Mouse (Mus musculus) limb, embryonic 14.5 days (tissue): Measurements from ENCODE around the gene Nav3. TPM values are rescaled to one million over a fixed set of nuclear protein-coding genes. Genes with fewer than 3 reads are reported as not detected.

ENCODE experiments used
- ATAC-seq: fragments of 200-750 bp; cut with Nextera tagmentation; 2 replicates; pipeline ENCODE4 v1.8.0; 2017; ENCODE audit warnings: low read depth, moderate number of reproducible peaks, moderate TSS enrichment; ENCODE audit not compliant: low FRiP score
- DNase-seq: peaks from one replicate; pipeline ENCODE4 v3.0.0-alpha.2; 2015; ENCODE audit warnings: low spot score
- H3K27ac ChIP-seq: fragments of 300-500 bp; sonication (generic); replicated peaks from 2 replicates; pipeline ENCODE4 v1.5.1; 2014; ENCODE audit warnings: low read depth, mild to moderate bottlenecking, low read length, moderate library complexity, mixed read lengths
- H3K27me3 ChIP-seq: fragments of 300-500 bp; sonication (generic); 2 replicates; pipeline ENCODE4 v1.6.1; 2014; ENCODE audit warnings: low read length, mixed read lengths; ENCODE audit not compliant: control insufficient read depth, insufficient read depth
- H3K36me3 ChIP-seq: fragments of 300-500 bp; sonication (generic); 2 replicates; pipeline ENCODE4 v1.6.1; 2014; ENCODE audit warnings: mild to moderate bottlenecking, low read length, moderate library complexity, mixed read lengths; ENCODE audit not compliant: control insufficient read depth, insufficient read depth
- H3K4me1 ChIP-seq: fragments of 300-500 bp; sonication (generic); 2 replicates; pipeline ENCODE4 v1.6.1; 2014; ENCODE audit warnings: antibody characterized with exemption, low read length, mixed read lengths; ENCODE audit not compliant: control insufficient read depth, insufficient read depth
- H3K4me2 ChIP-seq: fragments of 300-500 bp; sonication (generic); replicated peaks from 2 replicates; pipeline ENCODE4 v1.6.1; 2014; ENCODE audit warnings: low read depth, mild to moderate bottlenecking, low read length, moderate library complexity; ENCODE audit not compliant: severe bottlenecking
- H3K4me3 ChIP-seq: fragments of 300-500 bp; sonication (generic); replicated peaks from 2 replicates; pipeline ENCODE4 v1.5.1; 2014; ENCODE audit warnings: low read length
- H3K9ac ChIP-seq: fragments of 300-500 bp; sonication (generic); 2 replicates; pipeline ENCODE4 v1.6.1; 2014; ENCODE audit warnings: mild to moderate bottlenecking, low read depth, low read length, moderate library complexity; ENCODE audit not compliant: severe bottlenecking
- H3K9me3 ChIP-seq: fragments of 300-500 bp; sonication (generic); 2 replicates; pipeline ENCODE4 v1.6.1; 2016; ENCODE audit warnings: low read length; ENCODE audit not compliant: control insufficient read depth
- POLR2A ChIP-seq: fragments of 200-500 bp; IDR thresholded peaks from 2 replicates; pipeline ENCODE4 v1.8.0; 2012; ENCODE audit warnings: inconsistent platforms, mild to moderate bottlenecking, moderate library complexity, borderline replicate concordance; ENCODE audit not compliant: insufficient read depth, insufficient read length; ENCODE audit errors: extremely low read depth
- WGBS: fragments of 180-500 bp; shearing (Covaris S2); extraction: QIAGEN DNeasy Blood & Tissue Kit; methylation state at CpG from one replicate; pipeline ENCODE4 v1.1.7; 2014; 5-methylcytosine and 5-hydroxymethylcytosine counted together
- polyA plus RNA-seq, 2 experiments: library from polyadenylated mRNA; depleted of rRNA in 1 of 2; stranded (reverse) in 1 of 2; unstranded in 1 of 2; fragments of >200 nt; fragmentation: Nextera tagmentation in 1 of 2; extraction: Ambion mirVana in 1 of 2; gene quantifications; 2 replicates each; pipeline versions ENCODE4 v1.2.1 to v1.2.3; 2012 to 2014

The Nav3 gene
- polyA plus RNA-seq, 2 experiments: 6.6 to 7.5 TPM

GRCm38 (mm10) chr10:110154001-110154872, 301.8 kb downstream of the Nav3 start:
- Histone ChIP-seq H3K4me2 (no peak overlapping the region), H3K4me3 (no peak overlapping the region), H3K27me3 (no peaks in the 10 kb centered on the region), H3K27ac (no peak overlapping the region), H3K4me1 (no peaks in the 10 kb centered on the region), H3K9me3 (no peaks in the 10 kb centered on the region), H3K36me3 (no peaks in the 10 kb centered on the region), H3K9ac (no peak overlapping the region)
- 77% methylated on average over 6 of the region's 6 CpGs for WGBS
- TF ChIP-seq POLR2A: no peak
- DNase-seq: no peak
- ATAC-seq: no peak

- Histone ChIP-seq H3K27me3 (no peaks in the 10 kb centered on the region), H3K4me3 (no peak overlapping the region), H3K4me1 (no peaks in the 10 kb centered on the region), H3K27ac (no peak overlapping the region), H3K36me3 (no peaks in the 10 kb centered on the region), H3K9me3 (no peaks in the 10 kb centered on the region), H3K4me2 (no peak overlapping the region), H3K9ac (no peak overlapping the region)
- DNase-seq (no peak), ATAC-seq (no peak)
- no peak for TF ChIP-seq POLR2A
Measured at GRCm38 (mm10) chr10:110120572-110120971, 335.4 kb downstream of the Nav3 start.

- TF ChIP-seq POLR2A: no peak
- 76% methylated on average over 2 of the region's 2 CpGs for WGBS
- H3K4me2 ChIP-seq: no peak overlapping the region
- no peak overlapping the region for H3K9ac ChIP-seq
- ATAC-seq (no peak), DNase-seq (no peak)
- H3K36me3 ChIP-seq: no peaks in the 10 kb centered on the region
- no peaks in the 10 kb centered on the region for H3K9me3 ChIP-seq
- no peaks in the 10 kb centered on the region for H3K4me1 ChIP-seq
- H3K4me3 ChIP-seq: no peak overlapping the region
- H3K27me3 ChIP-seq: no peaks in the 10 kb centered on the region
- no peak overlapping the region for H3K27ac ChIP-seq
Measured at GRCm38 (mm10) chr10:110117341-110117740, 338.7 kb downstream of the Nav3 start.

- no peak for ATAC-seq
Measured at GRCm38 (mm10) chr10:110112669-110113458, 343.1 kb downstream of the Nav3 start.

DNA sequence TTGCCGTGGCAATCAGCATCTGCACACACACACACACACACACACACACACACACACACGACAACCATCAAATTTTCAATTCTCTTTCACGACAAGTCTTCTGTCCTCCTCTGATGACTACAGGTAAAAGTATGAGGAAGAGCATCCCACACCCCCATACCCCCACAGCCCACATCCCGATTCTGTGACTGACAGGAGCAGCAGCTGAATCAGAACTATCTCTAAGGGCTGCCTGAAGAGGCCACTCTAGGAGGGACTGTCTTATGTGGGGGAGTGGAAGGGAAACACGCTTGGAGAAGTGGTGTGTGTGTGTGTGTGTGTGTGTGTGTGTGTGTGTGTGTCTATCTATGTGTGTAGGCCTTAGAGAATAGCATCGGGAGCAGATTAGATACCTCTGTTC, 352.7 kb downstream of the Nav3 start:
- no peaks in the 10 kb centered on the region for H3K27me3 ChIP-seq
- H3K36me3 ChIP-seq: no peaks in the 10 kb centered on the region
- TF ChIP-seq POLR2A: no peak
- no peak overlapping the region for H3K27ac ChIP-seq
- ATAC-seq: no peak
- DNase-seq: no peak
- no peaks in the 10 kb centered on the region for H3K4me1 ChIP-seq
- 84% methylated on average over 6 of the region's 6 CpGs for WGBS
- H3K4me2 ChIP-seq: no peak overlapping the region
- no peak overlapping the region for H3K4me3 ChIP-seq
- no peak overlapping the region for H3K9ac ChIP-seq
- no peaks in the 10 kb centered on the region for H3K9me3 ChIP-seq

More at GRCm38 (mm10) chr10:110112669-110113458, 343.1 kb downstream of the Nav3 start:
- TF ChIP-seq POLR2A: no peak
- H3K4me3 ChIP-seq: no peak overlapping the region
- H3K9me3 ChIP-seq: no peaks in the 10 kb centered on the region
- no peak for DNase-seq
- H3K9ac ChIP-seq: no peak overlapping the region
- WGBS: 76% methylated on average over 5 of the region's 5 CpGs
- H3K27me3 ChIP-seq: no peaks in the 10 kb centered on the region
- no peak overlapping the region for H3K4me2 ChIP-seq
- no peak overlapping the region for H3K27ac ChIP-seq
- no peaks in the 10 kb centered on the region for H3K36me3 ChIP-seq
- H3K4me1 ChIP-seq: no peaks in the 10 kb centered on the region
